Mouse (Mus musculus) lung, postnatal 36 days (tissue): ENCODE measurements around the gene Akap2.
A peak's percentile ranks its signal among the peaks of the same experiment; 100 is the strongest.

Source experiments
- DNase-seq: peaks from one replicate; pipeline ENCODE4 v3.0.0; 2022; ENCODE audit warnings: mixed read lengths

The Akap2 gene

DNA sequence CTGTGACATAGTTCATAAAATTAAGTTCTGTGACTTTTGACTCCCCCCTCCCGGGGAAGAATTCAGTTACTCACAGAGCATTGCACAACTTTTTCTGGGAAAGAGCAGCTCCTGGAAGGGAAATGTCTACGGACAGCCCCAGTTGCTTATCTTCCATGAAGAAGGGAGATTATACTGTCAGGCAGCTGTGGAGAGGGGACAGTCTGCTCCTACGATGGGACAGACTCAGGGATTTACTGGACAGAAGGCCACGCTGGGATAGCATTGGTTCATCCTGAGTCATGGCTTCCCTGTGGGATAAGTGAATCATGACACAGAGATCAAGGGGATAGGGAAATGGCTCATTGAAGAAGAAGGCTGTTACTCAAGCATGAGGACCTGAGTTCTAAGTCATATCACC lies 121.9 kb downstream of the Akap2 start:
- peak; percentile 40 for DNase-seq

DNA sequence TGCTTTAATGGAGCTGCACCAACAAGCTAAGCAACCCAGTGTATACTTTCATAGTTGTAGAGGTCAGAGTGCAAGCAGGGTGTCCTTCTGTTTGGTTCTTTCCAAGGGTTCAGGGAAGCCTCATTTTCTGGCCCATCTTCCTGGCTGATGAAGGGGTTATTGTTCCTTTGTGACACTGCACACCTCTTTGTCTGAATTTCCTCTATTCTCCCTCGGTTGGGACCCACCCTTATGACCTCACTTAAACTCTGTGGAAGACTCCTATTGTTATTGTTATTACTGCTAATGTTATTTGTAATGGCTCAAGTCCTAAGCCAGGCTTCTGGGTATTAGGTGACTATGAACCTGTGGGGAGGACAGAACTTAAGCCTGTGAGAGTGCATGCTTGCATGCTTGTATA lies 124.5 kb downstream of the Akap2 start:
- peak; percentile 37 for DNase-seq

DNA sequence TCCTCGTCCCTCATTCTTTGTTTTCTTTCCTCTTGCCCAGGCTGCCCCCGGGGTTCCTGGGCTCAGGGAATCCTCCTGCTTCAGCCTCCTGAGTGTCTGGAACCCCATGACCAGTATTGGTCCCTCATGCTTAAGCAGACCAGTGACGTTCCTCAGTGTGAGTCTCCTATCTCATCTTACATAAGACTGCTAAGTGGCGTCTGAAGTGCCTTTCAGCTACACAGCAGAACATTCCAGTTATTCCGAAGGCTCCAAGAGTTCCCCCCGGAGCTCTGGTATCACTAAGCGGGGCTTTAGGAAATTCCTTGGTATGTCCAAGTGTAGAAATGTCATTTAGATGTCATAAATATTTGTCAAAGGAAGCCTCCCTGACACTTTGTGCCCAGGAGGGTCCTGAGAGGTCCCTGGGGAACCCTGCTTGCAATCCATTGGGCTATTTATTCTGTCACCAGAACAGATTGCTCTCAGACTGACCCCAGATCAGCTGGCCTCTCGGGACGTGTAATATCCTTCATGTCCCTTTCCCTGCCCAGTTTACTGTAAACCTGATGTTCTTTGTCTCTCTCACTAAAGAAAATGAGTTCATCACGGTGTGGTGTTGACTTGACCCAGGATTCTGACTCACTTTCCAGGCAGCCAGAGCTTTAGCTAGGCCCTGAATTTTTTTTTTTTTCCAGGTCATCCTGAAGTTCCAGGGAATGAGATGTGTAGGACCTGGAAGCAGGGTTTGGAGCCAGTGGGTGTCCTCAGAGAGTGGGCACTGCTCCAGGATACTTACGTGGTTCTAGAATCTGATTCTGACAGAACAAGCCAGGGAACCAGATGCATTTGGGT lies 125.2 kb downstream of the Akap2 start:
- peak; percentile 75 for DNase-seq

DNA sequence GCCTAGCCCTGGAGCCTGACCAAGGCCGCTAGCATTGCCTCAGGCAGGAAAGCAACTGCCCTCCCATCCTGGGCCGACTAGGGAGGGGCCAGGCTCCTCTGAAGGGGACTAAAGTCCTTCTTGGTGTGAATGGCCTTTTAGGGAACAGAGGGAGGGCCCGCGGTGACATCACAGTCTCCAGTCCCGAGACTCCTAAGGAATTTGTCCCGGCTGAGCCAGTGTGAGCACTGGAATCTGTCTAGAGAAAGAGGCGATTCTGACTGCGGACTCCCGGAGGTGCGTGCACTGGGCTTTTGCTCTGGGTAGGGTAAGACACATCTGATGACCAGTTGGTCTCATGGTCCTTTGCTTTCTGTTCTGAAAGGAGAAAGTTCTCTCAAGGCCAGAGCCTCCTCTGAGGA lies 127.6 kb downstream of the Akap2 start:
- peak; percentile 96 for DNase-seq

DNA sequence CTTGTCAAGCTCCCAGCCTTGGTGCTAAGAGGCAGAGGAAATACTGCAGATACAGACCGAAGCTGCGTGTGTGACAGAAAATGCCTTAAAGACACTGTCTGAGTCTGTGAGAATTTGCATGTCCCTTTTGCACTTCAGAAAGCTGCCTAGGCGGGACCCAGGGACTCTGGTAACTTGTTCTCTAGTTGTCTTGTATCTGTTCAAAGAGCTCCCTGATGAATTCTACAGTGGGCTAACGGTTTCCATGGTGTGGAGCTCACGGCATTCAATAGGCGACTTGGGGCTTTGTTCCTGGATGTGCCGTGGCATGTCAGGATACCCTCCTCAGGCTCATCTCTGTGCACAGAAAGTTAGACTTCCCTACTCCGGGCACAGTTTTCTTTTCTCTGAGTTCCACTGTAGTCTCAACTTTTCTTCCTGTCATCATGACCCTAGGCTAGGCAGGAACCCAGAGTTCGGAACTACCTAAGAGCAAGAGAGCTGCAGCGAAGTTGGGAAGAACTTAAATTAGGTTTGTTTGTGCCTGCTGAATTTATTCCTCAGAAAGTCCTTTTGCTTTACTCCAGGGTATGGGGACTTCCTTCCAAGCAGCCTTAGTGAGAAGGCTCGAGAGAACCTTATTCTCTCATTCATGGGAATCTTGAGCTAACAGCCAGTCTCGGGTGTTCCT lies 128.2 kb downstream of the Akap2 start:
- no peak for DNase-seq

DNA sequence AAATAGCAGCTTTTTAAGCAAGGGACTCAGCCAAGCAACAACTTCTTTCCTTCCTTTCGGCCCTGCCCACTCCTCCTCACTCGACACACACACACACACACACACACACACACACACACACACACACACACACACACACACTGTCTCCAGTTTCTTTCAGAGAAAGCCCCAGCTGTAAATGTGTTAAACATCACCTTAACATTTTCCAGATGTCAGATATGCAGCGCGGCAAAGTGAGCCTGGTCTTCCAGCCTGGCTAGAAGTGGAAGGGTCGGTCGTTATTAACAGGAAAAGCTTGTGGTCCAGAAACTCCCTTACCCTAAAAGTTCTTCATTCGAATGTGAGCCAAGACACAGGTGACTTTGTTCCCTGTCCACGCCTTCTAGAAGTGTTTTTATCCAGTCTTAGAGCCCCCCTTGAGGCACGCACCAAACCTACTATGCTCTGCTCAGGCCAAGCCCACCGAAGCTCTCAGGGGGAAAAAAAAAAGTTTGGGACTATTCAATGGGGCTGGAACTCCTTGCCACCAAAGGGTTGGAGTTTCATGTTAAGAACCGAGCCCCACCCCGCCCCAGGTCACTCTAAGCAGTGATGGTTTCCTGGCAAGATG lies 129.0 kb downstream of the Akap2 start:
- DNase-seq = no peak

DNA sequence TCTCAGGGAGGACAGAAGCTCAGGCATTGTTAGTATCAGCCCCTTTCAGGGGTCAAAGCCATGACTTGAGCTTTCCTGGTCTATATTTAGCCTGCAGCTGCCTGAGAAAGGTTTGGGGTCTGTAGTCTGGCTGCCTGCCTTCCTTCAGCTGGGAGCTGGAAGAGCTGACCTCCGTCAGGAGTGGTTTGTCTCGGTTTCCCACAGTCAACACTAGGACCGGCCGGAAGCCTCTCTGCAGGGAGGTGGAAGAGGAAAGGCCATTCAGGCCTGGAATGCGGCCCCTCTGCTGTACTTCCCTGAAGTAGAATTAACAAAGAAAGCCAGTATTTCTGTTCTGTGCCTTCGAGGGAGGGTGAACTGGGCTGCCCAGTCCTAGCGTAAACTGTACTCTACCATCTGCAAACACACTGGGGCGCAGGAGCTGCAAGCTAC lies 129.6 kb downstream of the Akap2 start:
- peak; percentile 66 for DNase-seq

DNA sequence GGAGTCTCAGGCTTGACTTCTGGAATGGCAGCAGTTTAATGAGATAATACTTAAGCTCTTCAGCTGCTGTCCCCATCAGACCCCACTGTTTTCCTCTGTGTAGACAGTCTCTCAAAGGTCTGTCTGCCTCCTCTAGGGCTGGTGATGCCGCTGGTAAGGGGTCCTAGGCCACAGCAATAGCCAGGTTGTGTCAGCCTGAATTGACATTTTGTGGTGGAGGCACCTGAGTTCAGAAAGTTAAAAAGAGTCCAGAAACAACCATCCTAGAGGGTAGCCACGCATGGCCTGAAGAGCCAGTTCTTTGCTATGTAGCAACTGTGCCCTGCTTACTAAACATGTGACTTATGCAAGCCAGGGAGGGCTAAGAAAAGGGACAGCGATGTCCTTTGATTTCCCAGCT lies 130.2 kb downstream of the Akap2 start:
- DNase-seq = no peak

DNA sequence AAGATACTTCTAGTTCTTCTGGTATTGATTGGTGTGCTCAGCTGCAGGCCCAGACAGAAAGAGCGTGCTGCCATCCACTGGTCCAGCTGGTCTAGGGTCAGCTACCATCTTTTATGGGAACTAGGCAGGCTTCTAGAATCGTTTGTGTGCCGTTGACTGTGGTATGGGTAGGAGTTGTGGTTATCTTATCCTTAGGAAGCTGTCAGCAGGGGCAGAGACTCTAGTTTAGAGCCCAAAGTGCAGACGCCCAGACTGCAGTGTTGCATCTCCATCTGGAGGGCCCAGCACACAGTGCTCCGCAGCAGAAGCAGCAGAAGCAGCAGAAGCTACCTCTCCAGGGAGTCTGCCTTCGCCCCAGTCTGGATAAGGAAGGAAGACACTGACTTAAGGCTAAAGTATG lies 132.0 kb downstream of the Akap2 start:
- DNase-seq = no peak

DNA sequence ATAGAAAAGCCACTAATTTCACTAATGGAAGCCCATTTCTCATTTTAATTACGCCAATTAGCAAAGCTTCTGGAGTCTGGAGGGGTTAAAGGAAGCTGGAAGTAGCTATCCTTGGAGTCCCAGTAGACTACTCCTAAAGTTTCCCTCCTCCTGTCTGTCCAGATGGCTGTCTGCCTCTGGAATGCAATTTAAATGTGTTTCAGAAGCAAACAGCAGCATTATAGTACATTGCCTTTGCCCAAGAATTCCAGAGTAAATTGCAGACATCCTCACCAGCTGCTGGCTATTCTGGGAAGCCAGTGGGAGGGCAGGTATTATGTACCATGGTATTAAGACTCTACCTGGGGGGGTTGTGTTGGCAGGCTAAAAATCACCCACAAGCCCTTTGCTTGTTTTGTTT lies 134.3 kb downstream of the Akap2 start:
- no peak for DNase-seq

DNA sequence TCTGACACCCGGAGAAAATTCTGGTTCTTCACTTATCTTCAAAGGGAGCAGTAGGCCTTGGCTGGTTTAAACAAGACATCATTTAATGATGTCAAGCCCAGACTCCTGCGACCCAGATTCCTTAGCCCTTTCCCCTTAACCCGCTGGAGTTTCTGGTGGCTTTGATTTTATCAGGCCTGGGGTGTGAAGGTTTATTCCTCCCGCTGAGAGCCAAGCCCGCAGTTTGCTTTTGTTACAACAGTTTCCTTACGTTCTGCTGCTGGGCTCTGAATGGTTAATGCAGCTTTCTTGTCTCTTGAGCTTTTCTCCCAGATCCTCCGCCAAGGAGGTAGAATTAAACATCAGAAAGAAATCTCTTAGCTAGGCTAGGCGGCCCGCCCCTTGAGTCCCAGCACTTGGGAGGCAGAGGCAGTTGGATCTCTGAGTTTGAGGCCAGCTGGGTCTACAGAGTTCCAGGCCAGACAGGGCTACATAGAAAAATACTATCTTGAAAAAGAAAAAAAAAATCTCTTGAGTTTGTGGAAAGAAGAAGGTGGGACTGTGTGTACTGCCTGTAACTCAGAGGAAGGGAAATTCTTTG lies 135.1 kb downstream of the Akap2 start:
- DNase-seq = no peak

DNA sequence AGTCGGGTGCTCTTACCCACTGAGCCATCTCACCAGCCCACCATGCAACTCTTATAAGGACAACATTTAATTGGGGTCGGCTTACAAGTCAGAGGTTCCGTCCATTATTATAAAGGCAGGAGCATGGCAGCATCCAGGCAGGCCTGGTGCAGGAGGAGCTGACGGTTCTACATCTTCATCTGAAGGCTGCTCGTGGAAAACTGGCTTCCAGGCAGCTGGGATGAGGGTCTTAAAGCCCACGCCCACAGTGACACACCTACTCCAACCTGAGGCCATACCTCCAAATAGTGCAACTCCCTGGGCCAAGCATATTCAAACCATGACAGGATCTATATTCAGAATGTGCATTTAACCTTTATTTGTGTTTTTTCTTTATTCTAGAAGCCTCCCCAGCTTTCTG lies 136.7 kb downstream of the Akap2 start:
- no peak for DNase-seq

DNA sequence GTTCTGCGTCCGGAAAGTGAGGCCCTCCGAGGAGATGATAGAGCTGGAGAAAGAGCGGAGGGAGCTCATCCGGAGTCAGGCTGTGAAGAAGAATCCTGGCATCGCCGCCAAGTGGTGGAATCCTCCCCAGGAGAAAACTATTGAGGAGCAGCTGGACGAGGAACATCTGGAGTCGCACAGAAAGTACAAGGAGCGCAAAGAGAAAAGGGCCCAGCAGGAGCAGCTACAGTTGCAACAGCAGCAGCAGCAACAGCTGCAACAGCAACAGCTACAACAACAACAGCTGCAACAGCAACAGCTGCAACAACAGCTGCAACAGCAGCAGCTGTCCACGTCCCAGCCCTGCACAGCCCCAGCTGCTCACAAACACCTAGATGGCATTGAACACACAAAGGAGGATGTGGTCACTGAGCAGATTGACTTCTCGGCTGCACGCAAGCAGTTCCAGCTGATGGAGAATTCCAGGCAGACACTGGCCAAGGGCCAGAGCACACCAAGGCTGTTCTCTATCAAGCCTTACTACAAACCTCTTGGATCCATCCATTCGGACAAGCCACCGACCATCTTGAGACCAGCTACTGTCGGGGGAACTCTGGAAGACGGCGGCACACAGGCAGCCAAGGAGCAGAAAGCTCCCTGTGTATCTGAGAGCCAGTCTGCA lies 138.0 kb downstream of the Akap2 start:
- DNase-seq = peak; percentile 78

DNA sequence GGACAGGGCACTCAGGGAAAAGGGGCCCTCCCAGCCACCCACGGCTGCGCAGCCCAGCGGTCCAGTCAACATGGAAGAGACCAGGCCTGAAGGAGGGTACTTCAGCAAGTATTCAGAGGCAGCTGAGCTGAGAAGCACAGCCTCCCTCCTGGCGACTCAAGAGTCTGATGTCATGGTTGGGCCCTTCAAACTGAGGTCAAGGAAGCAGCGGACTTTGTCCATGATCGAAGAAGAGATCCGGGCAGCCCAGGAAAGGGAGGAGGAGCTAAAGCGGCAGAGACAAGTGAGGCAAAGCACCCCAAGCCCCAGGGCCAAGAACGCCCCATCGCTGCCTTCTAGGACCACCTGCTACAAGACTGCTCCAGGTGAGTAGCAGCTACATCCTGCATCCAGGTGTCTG lies 139.2 kb downstream of the Akap2 start:
- DNase-seq = no peak

DNA sequence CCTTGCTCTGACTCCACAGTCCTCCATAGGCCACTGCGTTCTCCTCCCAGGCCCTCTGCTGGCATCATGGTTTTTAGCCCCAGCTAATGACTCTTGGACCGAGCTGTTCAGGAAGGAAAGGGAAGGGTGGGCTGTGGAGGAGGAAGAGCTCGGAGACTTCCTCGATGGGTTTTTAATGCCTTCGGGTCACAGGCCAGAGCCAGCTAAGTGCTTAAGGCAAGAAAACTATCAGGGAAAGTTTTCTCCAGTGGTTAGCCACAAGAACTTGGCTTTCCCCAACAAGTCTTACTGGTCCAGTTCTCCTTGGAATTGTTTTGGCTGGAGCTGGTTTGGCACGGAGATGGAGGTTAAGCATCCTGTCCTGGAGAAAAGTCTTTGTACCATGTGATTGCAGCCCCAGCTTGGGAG lies 142.8 kb downstream of the Akap2 start:
- DNase-seq = peak; percentile 74

DNA sequence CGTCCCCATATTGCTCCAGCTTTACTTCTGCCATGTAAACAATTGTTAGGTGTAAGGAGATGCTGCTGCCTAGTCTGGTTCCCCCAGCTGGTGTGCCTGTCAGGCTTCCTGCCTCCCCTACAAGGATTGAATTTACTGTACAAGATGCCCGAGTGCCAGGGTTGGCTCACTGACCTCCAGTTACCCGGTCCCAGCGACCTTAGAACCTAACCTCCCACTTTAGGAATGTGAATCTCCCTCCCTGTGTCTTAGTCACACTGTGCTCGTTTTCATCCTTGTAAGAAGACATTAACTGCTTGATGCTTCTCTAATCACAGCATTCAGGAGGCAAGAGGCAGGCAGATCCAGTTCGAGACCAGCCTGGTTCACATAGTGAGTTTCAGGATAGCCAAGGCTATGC lies 143.7 kb downstream of the Akap2 start:
- DNase-seq = no peak

DNA sequence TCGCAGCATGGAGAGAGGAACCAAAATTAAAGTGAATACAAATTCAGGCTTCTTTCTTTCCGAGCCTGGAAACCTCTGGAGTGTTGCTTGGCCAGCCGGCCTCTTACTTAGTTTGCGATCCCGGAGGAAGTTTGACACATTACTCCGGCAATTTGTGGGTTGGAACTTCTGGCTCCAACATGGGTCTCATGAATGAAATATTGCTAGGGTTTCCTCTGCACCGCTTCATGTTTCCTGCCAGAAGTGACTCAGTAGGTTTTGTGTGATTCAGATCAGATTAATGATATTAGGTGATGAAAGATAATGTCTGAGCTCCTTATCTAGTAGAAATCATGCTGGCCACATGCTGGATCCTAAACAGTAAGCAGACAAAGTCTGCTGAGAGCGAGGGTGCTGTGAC lies 144.4 kb downstream of the Akap2 start:
- no peak for DNase-seq

DNA sequence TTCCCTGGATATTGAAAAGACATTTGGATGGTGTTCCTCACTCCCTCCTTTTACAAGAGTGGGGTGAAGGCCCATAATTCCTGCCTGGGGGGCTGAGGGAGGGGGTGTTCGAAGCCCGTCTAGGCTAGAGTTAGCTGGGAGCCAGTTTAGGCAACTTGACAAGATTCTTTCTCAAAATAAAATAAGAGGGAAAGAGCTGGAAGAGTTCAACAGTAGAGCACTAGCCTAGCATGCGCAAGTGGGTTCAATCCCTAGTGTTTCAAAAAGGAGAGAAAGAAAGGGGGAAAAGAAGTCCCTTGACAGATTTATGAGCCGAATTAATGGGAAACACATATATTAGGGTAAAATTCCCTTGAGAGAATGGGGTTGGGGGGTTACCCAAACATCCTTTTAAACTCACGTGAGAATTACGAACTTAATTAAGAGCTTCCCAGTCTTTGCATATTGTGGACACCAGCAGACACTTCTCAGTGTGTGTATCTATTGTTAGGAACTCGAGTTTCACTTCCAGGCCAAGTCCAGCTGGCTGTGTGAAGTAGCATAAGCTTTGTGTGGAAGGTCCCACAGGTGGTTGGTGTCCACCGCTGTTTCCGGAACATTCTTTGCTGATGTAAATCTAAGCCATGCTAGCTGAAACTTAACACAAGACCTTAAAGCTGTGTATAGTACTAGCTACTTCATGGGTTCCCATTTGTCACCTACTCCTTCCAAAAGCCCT lies 145.0 kb downstream of the Akap2 start:
- DNase-seq = no peak

DNA sequence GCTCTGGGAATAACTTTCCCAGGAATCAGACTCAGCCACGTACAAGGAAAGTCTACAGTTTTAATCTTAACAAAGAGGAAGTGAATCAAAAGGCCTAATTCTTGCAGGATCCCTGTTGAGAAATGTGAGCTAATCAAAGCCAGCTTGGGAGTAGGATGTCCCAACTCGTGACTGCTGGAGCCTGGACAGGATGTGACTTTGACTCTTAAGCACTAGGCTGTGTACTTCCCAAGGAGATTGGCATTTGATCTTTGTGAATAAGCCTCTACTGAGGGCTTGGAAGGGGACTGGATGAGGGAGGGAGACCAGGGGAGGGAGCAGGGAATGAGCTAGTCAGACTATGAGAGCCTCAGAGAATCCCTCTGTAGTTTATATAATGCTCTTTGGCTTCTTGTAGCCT lies 148.6 kb downstream of the Akap2 start:
- peak; percentile 76 for DNase-seq

DNA sequence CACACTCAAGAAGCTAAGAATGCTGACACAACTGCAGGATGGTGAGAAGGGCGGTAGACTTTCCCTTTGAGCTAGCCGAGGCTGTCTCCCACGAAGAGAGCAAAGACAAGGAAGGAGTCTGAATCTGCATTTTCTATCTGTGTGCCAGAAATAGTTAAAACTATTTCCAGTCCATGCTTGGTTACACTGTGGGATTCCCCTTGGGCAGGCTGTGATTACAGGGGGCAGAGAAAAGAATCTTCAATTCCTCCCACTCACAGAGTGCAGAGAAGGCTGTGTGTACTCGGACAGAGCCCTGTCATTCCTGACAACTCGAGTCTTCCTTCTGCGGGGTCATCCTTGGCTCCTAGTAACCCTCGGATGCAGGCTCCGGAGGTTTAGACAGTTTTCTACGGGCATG lies 149.5 kb downstream of the Akap2 start:
- no peak for DNase-seq

DNA sequence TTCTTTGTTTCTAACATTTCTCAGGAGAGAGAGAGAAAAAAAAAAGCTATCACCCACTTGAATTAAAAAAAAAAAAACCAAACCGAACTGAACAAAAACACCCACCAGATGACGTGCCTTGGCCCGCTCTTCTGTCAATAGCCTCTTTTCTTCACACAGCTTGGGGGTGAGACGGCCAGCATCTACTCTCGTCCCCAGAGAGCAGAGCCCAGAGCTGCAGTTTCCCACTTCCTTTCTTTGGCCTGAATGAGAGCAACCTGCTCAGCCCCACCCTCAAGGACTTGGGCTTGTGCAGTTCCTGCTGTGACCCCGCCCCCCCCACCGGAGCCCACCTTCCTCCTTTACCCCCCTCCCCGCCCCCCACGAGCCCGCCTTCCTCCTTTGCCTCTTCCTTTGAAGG lies 150.0 kb downstream of the Akap2 start:
- no peak for DNase-seq

DNA sequence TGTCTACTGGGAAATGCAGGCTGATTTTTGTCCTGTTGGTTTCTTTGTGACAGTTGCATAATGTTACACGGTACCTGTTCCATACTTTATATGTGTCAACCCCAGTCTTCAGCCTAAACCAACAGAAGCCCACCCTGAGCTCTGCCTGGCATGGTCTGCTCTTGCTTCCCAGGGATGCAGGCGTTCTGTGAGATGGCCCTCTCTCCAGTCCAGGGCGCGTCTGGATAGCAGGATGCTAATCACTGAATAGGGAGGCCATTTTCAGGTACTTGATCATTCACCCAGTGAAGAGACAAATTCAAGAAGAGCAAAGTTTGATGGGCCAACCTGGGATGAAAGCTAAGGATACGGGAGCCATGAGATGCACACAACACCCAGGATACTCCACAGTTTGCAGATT lies 161.7 kb downstream of the Akap2 start:
- DNase-seq = no peak
